ENCODE assay signal across 24 mouse cellular contexts in genomic region chr5:107731408-107731807, GRCm38 (mm10). TPM values are rescaled to one million over a fixed set of nuclear protein-coding genes. Genes with fewer than 3 reads are reported as not detected.
"Had no signal": no experiment of that assay in that cellular context is flagged by ENCODE, and none has a peak within 500 bp of the region (broad histone marks: within the 10 kb centered on the region; RNA-seq: fewer than 3 reads in every experiment).

No protein-coding gene starts in this region.

- ATAC-seq: liver, postnatal 0 days; lung, postnatal 0 days had no signal

- DNase-seq: kidney, adult 8-10 months; kidney, postnatal 14 days; kidney, postnatal 4 days; left cerebral cortex, postnatal 4 days; liver, postnatal 0 days; lung, embryonic 14.5 days; lung, postnatal 36 days; midbrain, embryonic 14.5 days; right cerebral cortex, adult 18-20 months; right cerebral cortex, postnatal 14 days; right cerebral cortex, postnatal 4 days; thymus, postnatal 14 days; thymus, postnatal 4 days had no signal

RNA-seq across cellular contexts. Expression of gene Gfi1, which starts 5.6 kb away (rescaled TPM):
- total RNA-seq: layer of hippocampus, adult 18-20 months; layer of hippocampus, postnatal 14 days; left cerebral cortex, adult 8-10 months; left cerebral cortex, postnatal 14 days had no signal
- polyA plus RNA-seq: kidney, embryonic 16.5 days; limb, embryonic 12.5 days; midbrain, embryonic 11.5 days; midbrain, embryonic 14.5 days; midbrain, postnatal 0 days; neural tube, embryonic 12.5 days; neural tube, embryonic 15.5 days had no signal
